Mouse (Mus musculus): ENCODE measurements at regions not wholly inside any gene's neighbourhood (a gene's known extent, or its start where the extent isn't known, plus 50 kb on each side); places are given as distances from the start of the nearest gene placed in this dataset.

DNA sequence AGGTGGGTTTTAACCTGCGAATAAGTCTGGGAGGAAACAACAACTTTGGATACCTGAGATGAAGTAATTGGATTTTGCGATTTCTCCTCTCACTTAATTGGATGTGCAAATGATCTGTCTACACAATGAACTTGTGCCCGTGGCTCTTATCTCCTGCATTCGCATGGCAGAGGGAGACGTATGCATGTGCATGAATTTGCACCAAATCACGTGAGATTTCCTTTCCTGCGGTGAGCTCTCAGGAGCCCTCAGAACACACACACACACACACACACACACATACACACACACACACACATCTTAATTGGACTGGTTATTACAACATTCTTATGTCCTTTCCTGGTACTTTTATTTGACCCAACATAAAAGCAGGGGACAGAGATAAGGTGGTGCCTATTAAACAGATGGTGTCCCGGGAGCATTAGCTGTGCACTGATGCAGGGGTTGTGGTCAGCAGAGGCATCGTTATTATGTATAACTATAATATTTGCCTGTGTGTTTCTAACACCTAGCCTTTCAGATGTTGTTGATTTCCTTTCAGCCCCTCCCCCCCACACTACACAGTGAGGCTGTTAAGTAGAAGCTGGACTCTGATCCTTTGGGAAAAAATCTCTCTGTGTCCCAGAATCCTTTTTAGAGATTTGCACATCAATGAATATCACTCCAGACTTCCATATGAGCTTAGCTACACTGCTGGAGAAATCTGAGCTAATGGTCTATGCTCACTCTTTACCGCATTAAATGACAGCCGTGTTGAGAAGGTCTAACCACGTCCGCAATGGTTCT lies 166.3 kb downstream of the Arrdc4 start:
- no peak for ATAC-seq
- TF ChIP-seq CTCF (IDR thresholded peaks at IDR 0.05) (no peak), EP300 (IDR thresholded peaks at IDR 0.05) (no peak)
- no peak for DNase-seq (ENCODE audit: low spot score)
- no peaks in the 10 kb centered on the region for H3K4me1 ChIP-seq (ENCODE audit: insufficient read depth, low read depth, low read length)
- H3K9me3 ChIP-seq (ENCODE audit: low read length), result no peaks in the 10 kb centered on the region
- H3K4me3 ChIP-seq (ENCODE audit: low read depth, low read length), result no peak overlapping the region
- H3K27ac ChIP-seq (ENCODE audit: low read length), result no peak overlapping the region
- no peaks in the 10 kb centered on the region; the same call in 1 of the 2 replicates for H3K27me3 ChIP-seq (replicated peaks; ENCODE audit: insufficient read depth, low read length)
- H3K36me3 ChIP-seq (ENCODE audit: insufficient read depth, low read length), result no peaks in the 10 kb centered on the region
- no peak overlapping the region for H3K9ac ChIP-seq (replicated peaks; ENCODE audit: low read depth)
- H3K4me2 ChIP-seq (replicated peaks; ENCODE audit: low read depth, low read length), result no peak overlapping the region
- 79% methylated on average over 13 of the region's 13 CpGs for WGBS

DNA sequence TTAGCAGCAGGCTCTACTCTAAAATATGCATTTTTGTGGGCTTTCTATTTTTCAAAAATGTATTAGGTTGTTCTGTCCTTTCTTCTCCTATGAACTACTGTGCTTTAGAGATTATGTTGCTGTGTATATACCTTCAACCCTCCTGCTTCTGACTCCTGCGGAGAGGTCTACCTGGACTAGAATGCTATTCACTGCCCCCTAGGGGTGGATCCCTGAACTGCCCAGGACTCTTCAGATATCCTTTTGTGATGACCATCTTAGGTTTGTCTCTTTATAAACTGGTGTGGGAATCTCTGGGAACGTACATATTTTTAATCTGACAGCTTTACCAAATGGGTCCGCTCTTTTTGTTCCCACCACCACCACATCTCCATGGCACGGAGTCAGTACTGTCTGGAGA lies 168.4 kb downstream of the Arrdc4 start:
- H3K4me1 ChIP-seq (ENCODE audit: insufficient read depth, low read depth, low read length), result no peaks in the 10 kb centered on the region
- no peak overlapping the region for H3K4me2 ChIP-seq (replicated peaks; ENCODE audit: low read depth, low read length)
- H3K27me3 ChIP-seq (replicated peaks; ENCODE audit: insufficient read depth, low read length), result no peaks in the 10 kb centered on the region; the same call in 1 of the 2 replicates
- TF ChIP-seq EP300 (IDR thresholded peaks at IDR 0.05), result no peak
- TF ChIP-seq CTCF (IDR thresholded peaks at IDR 0.05), result peak; percentile 81
- no peak overlapping the region for H3K4me3 ChIP-seq (ENCODE audit: low read depth, low read length)
- no peaks in the 10 kb centered on the region for H3K9me3 ChIP-seq (ENCODE audit: low read length)
- H3K9ac ChIP-seq (replicated peaks; ENCODE audit: low read depth), result no peak overlapping the region
- no peak overlapping the region for H3K27ac ChIP-seq (ENCODE audit: low read length)
- ATAC-seq (no peak), DNase-seq (ENCODE audit: low spot score) (peak; percentile 45)
- 36% methylated on average over 4 of the region's 4 CpGs for WGBS
- H3K36me3 ChIP-seq (ENCODE audit: insufficient read depth, low read length), result no peaks in the 10 kb centered on the region

DNA sequence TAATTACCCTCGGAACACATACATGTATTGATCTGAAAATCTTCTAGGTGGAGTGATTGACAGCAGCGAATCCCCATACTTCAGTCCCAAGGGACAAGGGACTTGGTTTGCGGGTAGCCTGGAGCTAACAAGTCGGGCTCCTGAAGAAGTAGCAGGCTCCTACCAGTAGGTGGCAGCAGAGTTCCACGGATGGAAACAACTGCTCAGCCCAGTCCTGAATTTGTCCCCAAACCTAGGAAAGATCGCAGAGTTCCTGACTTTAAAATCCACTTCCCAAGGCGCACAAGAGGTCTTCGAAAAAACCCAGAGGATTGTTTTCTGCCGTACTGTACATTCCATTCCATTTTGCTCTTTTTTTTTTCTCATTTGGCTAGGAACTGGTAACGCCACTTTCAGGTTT lies 169.4 kb downstream of the Arrdc4 start:
- Histone ChIP-seq H3K36me3 (ENCODE audit: insufficient read depth, low read length) (no peaks in the 10 kb centered on the region), H3K27me3 (replicated peaks; ENCODE audit: insufficient read depth, low read length) (no peaks in the 10 kb centered on the region; the same call in 1 of the 2 replicates), H3K9ac (replicated peaks; ENCODE audit: low read depth) (no peak overlapping the region), H3K4me3 (ENCODE audit: low read depth, low read length) (peak overlapping the region; percentile 44), H3K9me3 (ENCODE audit: low read length) (no peaks in the 10 kb centered on the region), H3K4me2 (replicated peaks; ENCODE audit: low read depth, low read length) (peak overlapping the region; percentile 55), H3K27ac (ENCODE audit: low read length) (no peak overlapping the region), H3K4me1 (ENCODE audit: insufficient read depth, low read depth, low read length) (no peaks in the 10 kb centered on the region)
- ATAC-seq, result peak; percentile 48
- WGBS, result 4% methylated on average over 10 of the region's 10 CpGs
- TF ChIP-seq CTCF (IDR thresholded peaks at IDR 0.05) (peak; percentile 97), EP300 (IDR thresholded peaks at IDR 0.05) (no peak)
- peak; percentile 87 for DNase-seq (ENCODE audit: low spot score)

DNA sequence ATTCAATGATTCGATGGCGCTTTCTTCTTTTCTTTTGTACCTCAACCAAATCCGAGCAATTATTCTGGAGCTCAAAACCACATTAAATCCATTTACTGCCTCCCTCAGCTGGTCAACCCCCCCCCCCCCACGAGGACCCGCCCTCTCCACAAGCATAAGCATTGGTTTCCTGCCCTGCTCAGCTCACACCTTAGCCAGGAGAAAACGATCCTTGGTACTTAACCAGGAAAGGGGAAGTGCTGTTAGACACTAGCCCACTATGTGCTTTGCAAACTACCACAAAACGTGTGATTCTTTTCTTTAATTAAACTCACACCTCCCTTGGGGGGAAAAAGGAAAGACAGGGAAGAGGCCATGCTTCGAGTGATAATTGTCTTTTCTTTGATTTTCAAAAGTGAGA lies 169.8 kb downstream of the Arrdc4 start:
- DNase-seq (ENCODE audit: low spot score), result no peak
- H3K4me2 ChIP-seq (replicated peaks; ENCODE audit: low read depth, low read length), result no peak overlapping the region
- H3K9ac ChIP-seq (replicated peaks; ENCODE audit: low read depth), result no peak overlapping the region
- no peaks in the 10 kb centered on the region for H3K36me3 ChIP-seq (ENCODE audit: insufficient read depth, low read length)
- no peak overlapping the region for H3K4me3 ChIP-seq (ENCODE audit: low read depth, low read length)
- H3K27me3 ChIP-seq (replicated peaks; ENCODE audit: insufficient read depth, low read length), result no peaks in the 10 kb centered on the region; the same call in 1 of the 2 replicates
- no peak for TF ChIP-seq EP300 (IDR thresholded peaks at IDR 0.05)
- no peak for TF ChIP-seq CTCF (IDR thresholded peaks at IDR 0.05)
- no peak overlapping the region for H3K27ac ChIP-seq (ENCODE audit: low read length)
- no peaks in the 10 kb centered on the region for H3K4me1 ChIP-seq (ENCODE audit: insufficient read depth, low read depth, low read length)
- WGBS, result 37% methylated on average over 8 of the region's 8 CpGs
- no peak for ATAC-seq
- H3K9me3 ChIP-seq (ENCODE audit: low read length), result no peaks in the 10 kb centered on the region

DNA sequence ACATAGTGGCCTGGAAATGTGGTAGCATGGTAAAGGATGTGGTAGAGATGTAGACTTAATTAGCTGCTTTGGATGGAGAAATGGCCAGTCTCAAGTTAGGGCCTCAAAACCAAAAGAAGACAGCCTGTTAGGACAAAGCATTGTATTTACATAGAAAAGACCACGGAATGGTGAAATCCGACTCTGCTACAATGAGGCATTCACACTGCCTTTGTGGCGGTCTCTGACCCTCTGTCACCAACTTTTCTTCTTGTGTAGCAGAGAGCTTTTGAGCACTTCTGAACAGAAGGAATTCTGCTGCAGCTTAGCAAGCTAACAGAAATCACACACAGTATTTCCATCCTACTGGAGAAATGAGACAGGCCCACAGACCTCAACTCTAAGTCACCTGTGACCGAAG lies 177.7 kb downstream of the Arrdc4 start:
- Histone ChIP-seq H3K27me3 (replicated peaks; ENCODE audit: insufficient read depth, low read length) (no peaks in the 10 kb centered on the region), H3K4me1 (ENCODE audit: insufficient read depth, low read depth, low read length) (no peaks in the 10 kb centered on the region), H3K27ac (ENCODE audit: low read length) (no peak overlapping the region), H3K4me3 (ENCODE audit: low read depth, low read length) (no peak overlapping the region), H3K4me2 (replicated peaks; ENCODE audit: low read depth, low read length) (no peak overlapping the region), H3K36me3 (ENCODE audit: insufficient read depth, low read length) (no peaks in the 10 kb centered on the region), H3K9me3 (ENCODE audit: low read length) (no peaks in the 10 kb centered on the region), H3K9ac (replicated peaks; ENCODE audit: low read depth) (no peak overlapping the region)
- DNase-seq (ENCODE audit: low spot score) (no peak), ATAC-seq (no peak)
- TF ChIP-seq CTCF (IDR thresholded peaks at IDR 0.05), result no peak
- no peak for TF ChIP-seq EP300 (IDR thresholded peaks at IDR 0.05)
- WGBS, result 23% methylated on average over 4 of the region's 4 CpGs

DNA sequence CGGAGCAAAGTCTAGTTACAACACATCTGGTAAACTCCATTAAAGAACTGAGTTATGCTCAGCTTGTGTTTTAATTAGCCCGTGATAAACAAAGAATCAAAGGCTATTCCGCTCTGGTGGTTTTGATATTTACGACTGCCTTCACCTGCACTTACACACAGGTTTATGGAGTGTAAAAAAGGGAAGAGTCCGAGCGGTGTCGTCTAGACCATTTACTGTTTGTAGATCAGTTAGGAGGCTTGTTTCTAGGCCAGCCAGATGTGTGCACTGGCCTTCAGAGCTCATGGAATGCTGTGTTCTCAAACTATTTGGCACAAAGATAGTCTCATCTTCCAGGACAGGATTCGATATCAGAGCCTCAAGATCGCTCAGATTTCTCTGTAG lies 180.9 kb downstream of the Arrdc4 start:
- Histone ChIP-seq H3K27ac (ENCODE audit: low read length) (no peak overlapping the region), H3K4me2 (replicated peaks; ENCODE audit: low read depth, low read length) (no peak overlapping the region), H3K36me3 (ENCODE audit: insufficient read depth, low read length) (no peaks in the 10 kb centered on the region), H3K9me3 (ENCODE audit: low read length) (no peaks in the 10 kb centered on the region), H3K27me3 (replicated peaks; ENCODE audit: insufficient read depth, low read length) (no peaks in the 10 kb centered on the region), H3K9ac (replicated peaks; ENCODE audit: low read depth) (no peak overlapping the region), H3K4me1 (ENCODE audit: insufficient read depth, low read depth, low read length) (no peaks in the 10 kb centered on the region), H3K4me3 (ENCODE audit: low read depth, low read length) (no peak overlapping the region)
- WGBS, result 82% methylated on average over 9 of the region's 9 CpGs
- DNase-seq (ENCODE audit: low spot score) (no peak), ATAC-seq (no peak)
- TF ChIP-seq CTCF (IDR thresholded peaks at IDR 0.05) (no peak), EP300 (IDR thresholded peaks at IDR 0.05) (no peak)

Data from lung, postnatal 0 days (tissue).